ENCODE assay signal across 25 mouse cellular contexts in genomic region chr10:23923941-23924340, GRCm38 (mm10). TPM values are rescaled to one million over a fixed set of nuclear protein-coding genes. Genes with fewer than 3 reads are reported as not detected.
"Had no signal": no experiment of that assay in that cellular context is flagged by ENCODE, and none has a peak within 500 bp of the region (broad histone marks: within the 10 kb centered on the region; RNA-seq: fewer than 3 reads in every experiment).

No protein-coding gene starts in this region.

- H3K4me3 ChIP-seq: lung, embryonic 15.5 days; megakaryocyte, embryonic 14.5 days; midbrain, embryonic 13.5 days; midbrain, embryonic 15.5 days; neural tube, embryonic 12.5 days had no signal

- H3K27me3 ChIP-seq: lung, embryonic 15.5 days; megakaryocyte, embryonic 14.5 days; midbrain, embryonic 13.5 days; midbrain, embryonic 15.5 days; neural tube, embryonic 12.5 days had no signal

- H3K27ac ChIP-seq: lung, embryonic 15.5 days; macrophage; midbrain, embryonic 13.5 days; midbrain, embryonic 15.5 days; neural tube, embryonic 12.5 days had no signal

- DNase-seq: lung, adult 2 months; lung, postnatal 14 days; lung, postnatal 36 days; right cerebral cortex, postnatal 14 days; spleen, adult 18-20 months; thymus, adult 18-20 months; thymus, postnatal 14 days; thymus, postnatal 36 days had no signal

- H3K4me1 ChIP-seq: lung, embryonic 15.5 days; midbrain, embryonic 13.5 days; midbrain, embryonic 15.5 days; neural tube, embryonic 12.5 days had no signal

- H3K36me3 ChIP-seq: lung, embryonic 15.5 days; midbrain, embryonic 13.5 days; midbrain, embryonic 15.5 days; neural tube, embryonic 12.5 days had no signal

RNA-seq across cellular contexts. Expression of gene Taar1, which starts 3.8 kb away (rescaled TPM):
- total RNA-seq: megakaryocyte progenitor cell, adult 5-6 weeks; midbrain, postnatal 0 days; monocyte, adult 5-6 weeks; neutrophil, adult 5-6 weeks had no signal
- polyA plus RNA-seq: lung, adult 2 months; lung, embryonic 15.5 days; lung, postnatal 0 days; macrophage; midbrain, embryonic 11.5 days; midbrain, embryonic 13.5 days; midbrain, embryonic 15.5 days; midbrain, postnatal 0 days; neural tube, embryonic 12.5 days; neural tube, embryonic 14.5 days; small intestine, adult 2 months; stomach, embryonic 14.5 days; stomach, embryonic 16.5 days; thymus, postnatal 0 days had no signal

RNA-seq across cellular contexts. Expression of gene Taar2, which starts 14.4 kb away (rescaled TPM):
- total RNA-seq: megakaryocyte progenitor cell, adult 5-6 weeks; midbrain, postnatal 0 days; monocyte, adult 5-6 weeks; neutrophil, adult 5-6 weeks had no signal
- polyA plus RNA-seq: lung, embryonic 15.5 days; macrophage; midbrain, embryonic 11.5 days; midbrain, embryonic 13.5 days; midbrain, postnatal 0 days; neural tube, embryonic 12.5 days; neural tube, embryonic 14.5 days; small intestine, adult 2 months; stomach, embryonic 14.5 days; thymus, postnatal 0 days had no signal

RNA-seq across cellular contexts. Expression of gene Taar3, which starts 25.4 kb away (rescaled TPM):
- total RNA-seq: megakaryocyte progenitor cell, adult 5-6 weeks; midbrain, postnatal 0 days; monocyte, adult 5-6 weeks; neutrophil, adult 5-6 weeks had no signal
- polyA plus RNA-seq: lung, adult 2 months; lung, embryonic 15.5 days; lung, postnatal 0 days; macrophage; midbrain, embryonic 11.5 days; midbrain, embryonic 13.5 days; midbrain, embryonic 15.5 days; midbrain, postnatal 0 days; neural tube, embryonic 12.5 days; neural tube, embryonic 14.5 days; small intestine, adult 2 months; stomach, embryonic 14.5 days; stomach, embryonic 16.5 days; thymus, postnatal 0 days had no signal

RNA-seq across cellular contexts. Expression of gene Vnn1, which starts 29.5 kb away (rescaled TPM):
- total RNA-seq: midbrain, postnatal 0 days; monocyte, adult 5-6 weeks; neutrophil, adult 5-6 weeks had no signal
- polyA plus RNA-seq: macrophage had no signal

RNA-seq across cellular contexts. Expression of gene Taar4, which starts 36.4 kb away (rescaled TPM):
- total RNA-seq: megakaryocyte progenitor cell, adult 5-6 weeks; midbrain, postnatal 0 days; monocyte, adult 5-6 weeks; neutrophil, adult 5-6 weeks had no signal
- polyA plus RNA-seq: lung, adult 2 months; lung, embryonic 15.5 days; lung, postnatal 0 days; macrophage; midbrain, embryonic 11.5 days; midbrain, embryonic 13.5 days; midbrain, embryonic 15.5 days; neural tube, embryonic 12.5 days; neural tube, embryonic 14.5 days; small intestine, adult 2 months; stomach, embryonic 14.5 days; stomach, embryonic 16.5 days; thymus, postnatal 0 days had no signal
